Mouse (Mus musculus) WW6 (cell line): ENCODE measurements around the gene Bpgm.

Experiments used
- DNase-seq: peaks from one replicate; pipeline ENCODE4 v3.0.0-alpha.2; 2013; ENCODE audit warnings: low read depth, low spot score

Bpgm gene

DNA sequence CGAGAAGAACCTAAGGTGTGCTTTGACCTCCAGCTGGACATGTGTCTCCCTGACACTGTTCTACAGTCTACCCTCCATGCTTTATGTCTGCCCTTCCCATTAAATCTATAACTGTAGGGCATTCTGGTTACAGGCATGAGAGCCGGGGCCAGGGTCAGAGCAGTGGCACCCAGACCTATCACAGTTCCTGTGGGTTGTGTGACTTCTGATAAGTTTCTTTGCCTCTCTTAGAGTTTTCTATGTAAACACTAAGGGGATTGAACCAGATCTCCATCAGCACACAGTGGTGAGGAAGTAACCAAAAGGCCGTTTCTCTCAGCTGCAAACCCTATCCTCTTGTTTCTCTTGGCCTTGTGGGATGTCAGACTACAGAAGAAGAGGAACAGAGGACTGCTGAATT is 50.4 kb downstream of the Bpgm start:
- no peak for DNase-seq

DNA sequence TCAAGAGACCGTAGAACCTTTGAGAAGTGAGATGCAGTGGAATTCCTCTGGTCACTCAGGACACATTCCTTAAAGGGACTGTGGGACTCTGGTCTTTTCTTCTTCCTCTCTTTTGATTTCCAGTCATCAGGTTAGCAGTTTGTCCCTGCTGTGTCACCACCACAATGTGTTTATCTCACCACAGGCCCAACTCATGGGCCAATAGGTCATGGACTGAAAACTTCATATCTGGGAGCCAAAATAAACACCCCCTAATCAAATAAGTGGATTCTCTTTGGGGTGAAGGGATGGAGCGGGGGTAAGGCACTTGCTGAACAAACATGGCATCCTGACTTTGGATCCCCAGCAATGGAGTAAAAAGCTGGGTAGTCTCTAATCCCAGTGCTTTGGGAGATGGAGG is 52.1 kb downstream of the Bpgm start:
- DNase-seq, result no peak

DNA sequence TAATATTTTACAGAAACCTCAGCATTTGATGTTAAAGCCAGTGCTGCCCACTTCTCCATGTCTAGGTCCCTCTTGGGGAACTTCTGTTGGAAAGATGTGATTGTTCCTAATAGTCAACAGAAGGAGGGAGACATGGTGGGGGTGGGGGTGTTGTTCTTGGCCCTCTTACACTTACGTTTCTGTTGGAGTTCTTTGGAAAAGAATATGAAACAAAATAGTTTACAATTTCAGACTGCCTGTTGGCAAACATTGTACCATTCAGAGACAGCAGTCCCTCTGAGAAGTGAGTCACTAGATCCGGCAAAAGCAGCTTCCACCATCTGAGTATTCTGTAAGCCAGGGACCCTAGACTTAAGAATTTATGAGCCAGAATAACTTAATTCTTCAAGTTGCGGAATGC is 54.0 kb downstream of the Bpgm start:
- no peak for DNase-seq

GRCm38 (mm10) chr6:34533055-34533454 is 57.0 kb downstream of the Bpgm start:
- no peak for DNase-seq

GRCm38 (mm10) chr6:34533896-34534295 is 57.9 kb downstream of the Bpgm start:
- no peak for DNase-seq

- no peak for DNase-seq
These were observed 66.9 kb downstream of the Bpgm start for GRCm38 (mm10) chr6:34542866-34543265.

GRCm38 (mm10) chr6:34543303-34544206 is 67.5 kb downstream of the Bpgm start:
- DNase-seq, result no peak

GRCm38 (mm10) chr6:34544207-34544602 is 68.2 kb downstream of the Bpgm start:
- no peak for DNase-seq

DNA sequence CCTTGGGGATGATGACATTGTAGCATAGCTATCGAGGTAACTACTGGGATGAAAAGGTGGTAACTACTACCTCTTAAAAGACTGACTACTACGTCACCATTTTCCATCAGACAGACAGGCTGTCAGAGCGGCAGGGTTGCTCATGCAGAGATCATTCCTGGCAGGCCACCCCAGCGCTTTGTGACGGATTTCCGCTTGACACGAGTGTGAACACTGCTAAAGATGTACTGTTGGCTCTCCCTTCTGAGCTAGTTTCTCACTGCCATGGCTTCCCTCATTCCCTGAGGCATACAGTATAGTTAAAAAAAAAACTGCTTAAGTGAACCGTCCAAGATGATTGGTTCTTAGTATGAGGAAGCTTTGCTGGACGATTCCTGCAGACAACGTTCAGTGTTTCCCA is 69.3 kb downstream of the Bpgm start:
- no peak for DNase-seq

DNA sequence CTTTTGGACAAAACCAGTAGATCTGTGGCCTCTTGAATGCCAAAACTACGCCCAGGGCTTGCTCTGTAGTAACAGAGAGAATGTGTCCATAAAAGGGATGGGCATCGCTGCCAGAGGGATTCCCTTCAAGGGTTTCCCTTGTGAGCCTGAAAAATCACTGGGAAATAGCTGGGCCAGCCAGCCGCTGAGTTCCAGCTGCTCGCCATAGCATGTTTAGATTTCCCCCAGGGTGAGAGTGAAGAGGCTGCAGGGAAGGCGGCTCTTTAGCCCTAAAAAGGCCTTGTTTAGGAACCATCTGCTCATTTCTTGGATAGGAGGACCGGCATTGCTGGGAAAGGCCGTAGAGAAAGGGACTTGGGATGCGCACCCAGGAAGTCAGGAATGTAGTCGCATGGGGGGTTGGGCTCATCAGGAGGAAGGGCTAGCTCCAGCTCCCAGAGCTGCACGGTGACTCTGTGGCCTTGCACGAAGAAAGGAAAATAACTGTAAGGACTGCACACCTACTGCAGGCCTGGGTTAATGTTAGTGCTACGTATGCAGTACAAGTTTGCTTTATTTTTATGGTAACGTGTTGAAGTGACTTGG is 72.5 kb downstream of the Bpgm start:
- no peak for DNase-seq

- no peak for DNase-seq
These were observed 73.0 kb downstream of the Bpgm start for GRCm38 (mm10) chr6:34549017-34549416.

DNA sequence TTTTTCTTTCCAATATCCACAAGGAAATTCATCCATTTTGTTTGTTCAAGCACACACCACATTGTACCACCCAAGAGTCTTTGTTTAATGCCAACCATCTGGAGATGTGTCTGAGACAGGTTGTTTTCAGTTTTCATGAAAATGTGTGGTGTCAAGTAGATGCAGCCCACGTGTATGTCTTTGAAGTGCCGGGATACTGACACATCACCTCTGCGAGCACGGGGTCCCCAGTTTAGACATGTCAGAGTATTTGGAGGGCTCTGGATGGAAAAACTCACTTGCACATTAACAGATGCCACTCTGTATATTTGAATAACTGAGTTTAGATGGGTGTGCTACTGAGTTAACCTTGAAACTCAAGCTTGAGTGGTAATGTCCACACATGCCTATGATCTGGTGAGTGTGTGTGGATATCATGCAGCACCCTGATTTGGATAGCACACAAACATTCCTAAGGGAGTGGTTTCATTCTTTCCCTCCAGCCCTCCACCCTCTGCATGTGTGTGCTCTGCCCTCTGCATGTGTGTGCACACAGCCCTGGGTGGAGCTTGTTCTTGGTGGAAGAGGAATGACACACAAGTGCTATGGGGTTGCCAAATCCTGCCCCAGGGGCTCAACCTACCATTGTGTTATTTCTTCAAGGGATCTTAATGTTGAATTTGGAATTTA is 76.6 kb downstream of the Bpgm start:
- no peak for DNase-seq

GRCm38 (mm10) chr6:34554291-34554997 is 78.4 kb downstream of the Bpgm start:
- DNase-seq, result no peak
